Mouse (Mus musculus) urinary bladder, adult 2 months (tissue): ENCODE data around the gene Cryba2. TPM values are rescaled to one million over a fixed set of nuclear protein-coding genes. Genes with fewer than 3 reads are reported as not detected.
A peak's percentile ranks its signal among the peaks of the same experiment; 100 is the strongest.

Source experiments
- DNase-seq: peaks from one replicate; pipeline ENCODE4 v3.0.0; 2022; ENCODE audit warnings: low spot score
- polyA plus RNA-seq: library from polyadenylated mRNA; depleted of rRNA; stranded (reverse); fragments of >200 nt; gene quantifications from 2 replicates; pipeline ENCODE4 v1.2.3, GENCODE M21; 2012

Gene Cryba2
- polyA plus RNA-seq, 1 experiment: not detected

DNA sequence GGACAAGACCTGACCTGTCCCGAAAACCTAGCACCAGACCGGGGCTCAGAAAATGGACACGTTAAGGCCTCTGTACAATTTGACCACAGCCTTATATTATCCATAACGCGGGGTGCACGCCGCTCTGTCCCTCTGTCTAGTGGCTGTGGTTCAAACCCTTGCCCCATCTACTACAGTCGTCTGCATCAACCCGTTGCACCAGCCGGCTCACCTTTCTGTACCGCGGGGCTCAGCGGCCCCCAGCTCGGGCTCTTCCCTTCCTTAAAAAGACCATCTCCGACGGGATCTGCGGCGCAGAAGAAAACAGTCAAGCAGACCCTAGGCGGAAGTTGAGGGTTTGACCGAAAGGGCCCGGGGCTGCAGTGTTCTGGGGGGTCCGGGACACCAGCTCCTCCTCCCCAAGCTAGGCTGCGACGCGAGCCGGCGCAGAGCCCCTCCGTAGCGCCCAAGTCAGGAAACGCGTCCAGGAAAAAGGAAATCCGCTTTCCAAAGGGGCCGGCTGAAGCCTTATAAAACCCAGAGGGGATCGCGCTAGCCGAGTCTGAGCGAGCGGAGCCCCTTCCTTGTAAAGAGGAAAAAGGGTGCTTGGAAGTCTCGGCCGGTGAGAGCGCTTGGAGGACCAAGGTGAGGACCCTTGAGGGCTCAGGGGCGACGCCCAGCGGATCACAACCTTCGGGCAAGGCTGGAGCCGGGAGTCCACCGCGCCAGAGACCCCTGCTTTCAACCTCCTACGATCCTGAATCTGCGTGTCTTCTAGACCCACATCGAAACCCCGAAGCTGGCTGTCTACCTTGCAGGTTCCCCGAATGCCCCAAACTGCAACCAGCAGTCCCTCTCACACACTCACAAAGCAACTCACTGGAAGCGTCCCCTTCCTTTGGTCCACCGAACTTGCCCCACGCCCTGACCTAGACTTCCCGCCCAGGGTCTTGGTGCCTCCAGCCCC, 8.5 kb downstream of the Cryba2 start:
- no peak for DNase-seq

- no peak for DNase-seq
Measured at GRCm38 (mm10) chr1:74883441-74883840, 9.5 kb downstream of the Cryba2 start.

GRCm38 (mm10) chr1:74882828-74883227, 10.1 kb downstream of the Cryba2 start:
- no peak for DNase-seq

- DNase-seq: no peak
Measured at GRCm38 (mm10) chr1:74882055-74882734, 10.7 kb downstream of the Cryba2 start.

DNA sequence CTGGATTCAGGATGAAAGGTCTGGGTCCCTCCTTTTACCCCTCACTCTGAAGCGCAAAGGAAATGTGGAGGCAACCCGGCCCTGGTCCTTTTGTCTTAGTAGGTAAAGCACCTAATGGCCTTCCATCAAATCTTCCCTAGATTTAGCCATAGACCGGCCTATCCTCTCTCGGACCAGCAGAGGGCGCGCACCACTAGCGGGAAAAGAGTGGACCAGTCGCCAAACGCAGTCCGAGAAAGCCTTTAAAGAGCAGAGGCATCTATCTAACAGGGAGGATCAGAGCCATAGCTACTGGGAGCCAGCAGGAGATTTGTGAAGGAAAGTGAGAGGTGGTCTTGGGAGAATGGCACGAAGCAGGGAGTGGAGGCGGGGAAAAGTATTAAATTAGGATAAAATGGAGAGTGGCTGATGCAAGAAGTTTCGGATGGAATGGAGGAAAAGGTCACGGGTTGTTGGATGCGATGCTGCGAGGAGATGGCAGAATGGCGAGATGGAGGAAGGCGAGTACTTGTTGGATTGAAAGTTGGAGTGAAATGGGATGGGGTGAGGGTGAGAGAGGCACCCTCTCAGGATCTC, 12.1 kb downstream of the Cryba2 start:
- DNase-seq: no peak

DNA sequence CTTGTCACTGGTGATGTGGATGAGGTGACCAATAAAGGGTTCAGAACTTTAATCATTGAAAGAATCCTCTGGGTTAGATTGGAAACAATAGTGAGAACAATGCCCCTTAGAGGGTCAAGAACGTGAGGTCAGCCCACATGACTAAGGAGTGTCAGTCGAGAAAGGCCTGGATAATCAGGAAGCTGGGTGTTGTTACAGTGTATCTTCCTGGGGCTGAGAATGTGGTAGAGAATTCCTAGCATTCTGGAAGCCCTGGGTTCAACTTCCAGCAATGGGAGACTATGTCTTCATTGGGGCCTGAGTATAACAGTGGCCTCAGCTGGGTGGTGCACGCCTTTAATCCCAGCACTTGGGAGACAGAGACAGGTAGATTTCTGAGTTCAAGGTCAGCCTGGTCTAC, 15.7 kb downstream of the Cryba2 start:
- DNase-seq: no peak

- DNase-seq: no peak
Measured at GRCm38 (mm10) chr1:74872218-74872617, 20.7 kb downstream of the Cryba2 start.

GRCm38 (mm10) chr1:74861783-74862182, 31.2 kb downstream of the Cryba2 start:
- DNase-seq: no peak

GRCm38 (mm10) chr1:74859223-74859984, 33.5 kb downstream of the Cryba2 start:
- DNase-seq: no peak

GRCm38 (mm10) chr1:74858805-74859204, 34.1 kb downstream of the Cryba2 start:
- DNase-seq: no peak

DNA sequence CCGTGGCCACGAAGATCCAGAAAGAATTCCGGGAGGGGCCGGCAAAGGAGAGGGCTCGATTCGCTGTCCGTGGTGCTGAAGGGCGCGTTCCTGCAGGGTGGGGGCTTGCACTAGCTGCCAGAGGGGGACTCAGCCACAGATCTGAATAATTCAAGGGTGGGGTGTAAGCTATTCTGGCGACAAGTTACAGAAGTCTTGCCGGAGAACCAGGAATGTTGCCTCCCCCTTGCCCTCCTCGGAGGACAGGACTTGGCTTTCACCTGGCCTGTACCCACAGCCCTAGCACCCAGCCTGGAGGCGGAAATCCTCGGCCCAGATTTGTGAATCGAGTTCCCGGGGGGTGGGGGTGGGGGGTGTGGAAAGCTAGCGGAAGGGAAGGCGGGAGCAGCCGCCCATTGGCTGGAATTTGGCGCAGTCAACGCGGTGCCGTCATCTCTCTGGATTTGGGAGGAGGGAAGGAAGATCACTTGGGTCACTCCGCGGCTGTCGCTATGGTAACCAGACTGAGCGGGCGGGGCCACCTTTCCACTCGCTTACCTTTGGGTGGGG, 34.7 kb downstream of the Cryba2 start:
- DNase-seq: peak; percentile 39

GRCm38 (mm10) chr1:74857677-74858076, 35.3 kb downstream of the Cryba2 start:
- DNase-seq: no peak

- DNase-seq: no peak
Measured at GRCm38 (mm10) chr1:74857201-74857600, 35.7 kb downstream of the Cryba2 start.

DNA sequence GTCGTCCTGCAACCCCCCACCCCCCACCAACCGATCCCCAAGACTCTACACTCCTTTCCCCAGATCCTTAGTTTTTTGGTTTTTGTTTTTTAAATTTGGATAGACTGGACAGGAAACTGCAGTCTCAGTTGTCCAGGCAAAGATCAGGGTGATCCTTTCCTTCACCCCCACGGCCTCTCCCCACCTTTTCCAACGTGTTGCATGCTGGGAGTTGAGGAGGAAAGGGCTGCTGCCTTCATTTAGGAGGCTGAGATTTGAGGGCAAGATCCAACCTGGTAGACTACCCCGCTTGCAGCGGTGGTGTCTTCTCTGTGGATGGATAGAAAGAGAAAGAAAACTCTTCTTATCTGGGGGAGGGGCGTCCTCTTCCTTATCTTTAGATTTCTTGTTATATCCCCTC, 36.2 kb downstream of the Cryba2 start:
- no peak for DNase-seq

DNA sequence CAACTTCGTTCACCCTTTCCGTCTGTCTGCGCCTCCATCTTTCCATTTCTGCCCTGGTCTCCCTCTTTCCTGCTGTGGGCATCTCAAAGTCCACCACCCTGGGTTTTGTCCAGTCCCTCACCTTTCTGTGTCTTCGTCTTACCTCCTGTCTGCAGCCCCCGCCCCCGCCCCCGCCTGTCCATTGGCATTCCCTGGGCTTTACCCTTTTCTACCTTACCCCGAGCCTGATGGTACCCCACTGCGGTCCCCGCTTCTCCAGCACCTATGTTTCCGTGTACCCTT, 36.6 kb downstream of the Cryba2 start:
- DNase-seq: no peak

DNA sequence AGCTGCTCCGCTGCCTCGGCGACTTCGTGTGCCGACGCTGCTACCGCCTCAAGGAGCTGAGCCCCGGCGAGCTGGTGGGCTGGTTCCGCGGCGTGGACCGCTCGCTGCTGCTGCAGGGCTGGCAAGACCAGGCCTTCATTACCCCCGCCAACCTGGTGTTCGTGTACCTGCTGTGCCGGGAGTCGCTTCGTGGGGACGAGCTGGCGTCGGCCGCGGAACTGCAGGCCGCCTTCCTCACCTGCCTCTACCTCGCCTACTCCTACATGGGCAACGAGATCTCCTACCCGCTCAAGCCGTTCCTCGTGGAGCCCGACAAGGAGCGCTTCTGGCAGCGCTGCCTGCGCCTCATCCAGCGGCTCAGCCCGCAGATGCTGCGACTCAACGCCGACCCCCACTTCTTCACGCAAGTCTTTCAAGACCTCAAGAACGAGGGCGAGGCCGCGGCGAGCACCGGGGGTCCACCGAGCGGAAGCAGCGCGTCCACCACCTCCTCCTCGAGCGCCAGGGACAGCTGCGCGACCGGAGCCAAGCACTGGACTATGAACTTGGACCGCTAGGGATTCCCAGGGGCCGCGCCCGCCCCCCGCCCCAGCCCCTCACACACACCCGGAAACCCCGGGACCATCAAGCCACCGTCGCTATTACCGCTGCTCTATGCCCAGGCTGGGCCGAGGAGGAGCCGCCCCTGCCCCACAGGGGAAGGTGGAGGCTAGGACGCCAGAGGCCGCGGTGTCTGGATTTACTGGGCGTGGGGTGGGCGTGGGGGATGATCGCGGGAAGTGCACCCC, 37.1 kb downstream of the Cryba2 start:
- no peak for DNase-seq

- DNase-seq: no peak
Measured at GRCm38 (mm10) chr1:74855156-74855555, 37.8 kb downstream of the Cryba2 start.

GRCm38 (mm10) chr1:74854306-74855056, 38.5 kb downstream of the Cryba2 start, which contains the start of gene Cdk5r2:
Gene Cdk5r2 (plus strand): TSS chr1:74854934.
- peak; percentile 51 for DNase-seq

- DNase-seq: no peak
Measured at GRCm38 (mm10) chr1:74851001-74851775, 41.8 kb downstream of the Cryba2 start.
